Mouse (Mus musculus) layer of hippocampus, adult 2 months (tissue): ENCODE measurements around the gene Syt12. TPM values are rescaled to one million over a fixed set of nuclear protein-coding genes. Genes with fewer than 3 reads are reported as not detected.

Experiments used
- DNase-seq, 2 experiments: peaks; one replicate each; pipeline ENCODE4 v3.0.0; 2022; ENCODE audit warnings: low spot score in 2 of 2
- H3K27ac ChIP-seq: fragments of 200-600 bp; 2 replicates; pipeline ENCODE4 v1.8.1; 2022
- H3K4me3 ChIP-seq: fragments of 200-600 bp; 2 replicates; pipeline ENCODE4 v1.8.1; 2022; ENCODE audit warnings: mild to moderate bottlenecking
- CTCF ChIP-seq: fragments of 200-600 bp; conservative IDR thresholded peaks from 2 replicates; pipeline ENCODE4 v1.8.1; 2022; ENCODE audit warnings: antibody characterized with exemption, mild to moderate bottlenecking, moderate library complexity
- total RNA-seq, 2 experiments: library from RNA; stranded (reverse); gene quantifications; 2 replicates each; pipeline ENCODE4 v1.2.3; 2021

Gene Syt12
- total RNA-seq, 2 experiments from 2014 or later, result 28.9 to 31.6 TPM

- DNase-seq, result no peak
- no peak for TF ChIP-seq CTCF
- H3K27ac ChIP-seq, result no peak overlapping the region
- H3K4me3 ChIP-seq, result no peak overlapping the region
Measured at GRCm38 (mm10) chr19:4434999-4435398, 42.2 kb downstream of the Syt12 start.

GRCm38 (mm10) chr19:4433756-4434155 is 43.5 kb downstream of the Syt12 start:
- no peak for DNase-seq
- TF ChIP-seq CTCF, result no peak
- Histone ChIP-seq H3K27ac (no peak overlapping the region), H3K4me3 (no peak overlapping the region)

- DNase-seq, result no peak
- H3K27ac ChIP-seq, result no peak overlapping the region
- no peak for TF ChIP-seq CTCF
- no peak overlapping the region for H3K4me3 ChIP-seq
Measured at GRCm38 (mm10) chr19:4430091-4430620, 47.1 kb downstream of the Syt12 start.

- DNase-seq, result no peak
- Histone ChIP-seq H3K4me3 (no peak overlapping the region), H3K27ac (no peak overlapping the region)
- peak; percentile 77 for TF ChIP-seq CTCF
Measured at GRCm38 (mm10) chr19:4425610-4426366, 51.5 kb downstream of the Syt12 start.

- Histone ChIP-seq H3K27ac (no peak overlapping the region), H3K4me3 (no peak overlapping the region)
- DNase-seq, result no peak
- TF ChIP-seq CTCF, result no peak
Measured at GRCm38 (mm10) chr19:4423021-4423420, 54.2 kb downstream of the Syt12 start.

GRCm38 (mm10) chr19:4422581-4422980 is 54.7 kb downstream of the Syt12 start:
- TF ChIP-seq CTCF, result no peak
- H3K27ac ChIP-seq, result no peak overlapping the region
- no peak overlapping the region for H3K4me3 ChIP-seq
- no peak for DNase-seq

GRCm38 (mm10) chr19:4420153-4420910 is 56.9 kb downstream of the Syt12 start:
- TF ChIP-seq CTCF, result no peak
- Histone ChIP-seq H3K27ac (no peak overlapping the region), H3K4me3 (no peak overlapping the region)
- DNase-seq, result no peak

GRCm38 (mm10) chr19:4419711-4420110 is 57.5 kb downstream of the Syt12 start:
- no peak for DNase-seq
- TF ChIP-seq CTCF, result no peak
- Histone ChIP-seq H3K4me3 (no peak overlapping the region), H3K27ac (no peak overlapping the region)

- Histone ChIP-seq H3K27ac (no peak overlapping the region), H3K4me3 (no peak overlapping the region)
- no peak for DNase-seq
- no peak for TF ChIP-seq CTCF
Measured at GRCm38 (mm10) chr19:4417713-4418112, 59.5 kb downstream of the Syt12 start.

- peak; percentile 30 to 62 for DNase-seq
- peak; percentile 86 for TF ChIP-seq CTCF
- H3K4me3 ChIP-seq, result no peak overlapping the region
Measured at GRCm38 (mm10) chr19:4417183-4417582, 60.1 kb downstream of the Syt12 start.

GRCm38 (mm10) chr19:4414631-4415030 is 62.6 kb downstream of the Syt12 start:
- no peak overlapping the region for H3K27ac ChIP-seq
- DNase-seq, result no peak

More at GRCm38 (mm10) chr19:4417183-4417582, 60.1 kb downstream of the Syt12 start:
- H3K27ac ChIP-seq, result no peak overlapping the region

GRCm38 (mm10) chr19:4409062-4409461 is 68.2 kb downstream of the Syt12 start:
- no peak overlapping the region for H3K27ac ChIP-seq
- H3K4me3 ChIP-seq, result no peak overlapping the region
- TF ChIP-seq CTCF, result no peak
- no peak for DNase-seq

More at GRCm38 (mm10) chr19:4414631-4415030, 62.6 kb downstream of the Syt12 start:
- H3K4me3 ChIP-seq, result no peak overlapping the region
- TF ChIP-seq CTCF, result no peak

GRCm38 (mm10) chr19:4404840-4405239 is 72.4 kb downstream of the Syt12 start:
- no peak for DNase-seq
- no peak overlapping the region for H3K4me3 ChIP-seq
- no peak overlapping the region for H3K27ac ChIP-seq
- TF ChIP-seq CTCF, result no peak

GRCm38 (mm10) chr19:4398959-4399358 is 78.3 kb downstream of the Syt12 start:
- Histone ChIP-seq H3K4me3 (no peak overlapping the region), H3K27ac (no peak overlapping the region)
- TF ChIP-seq CTCF, result no peak
- DNase-seq, result no peak
